Mouse (Mus musculus) gastrocnemius, postnatal 25 days (tissue): ENCODE data around the gene Adora1. TPM values are rescaled to one million over a fixed set of nuclear protein-coding genes. Genes with fewer than 3 reads are reported as not detected.
"Not testable (repeated sequence)": the region's sequence is repeated elsewhere in the genome, so short reads cannot be mapped to it uniquely, and the experiment has no call there.

Source experiments
- DNase-seq: peaks from one replicate; pipeline ENCODE4 v3.0.0; 2022
- long read RNA-seq, 2 experiments: library from polyadenylated mRNA; stranded (forward); transcript quantifications; one replicate each; pipeline ENCODE4 v2.0.0; 2021
- total RNA-seq, 2 experiments: library from RNA; stranded (reverse); gene quantifications; 1 replicate in 1 of 2; 2 replicates in 1 of 2; pipeline ENCODE4 v1.2.3; 2021

Adora1 gene
- 1 to 10 TPM in 1 of 2 experiments, under 1 TPM in 1; 0.49 to 2.7 TPM for total RNA-seq
- long read RNA-seq, experiment 1, partial matches to known transcripts: 0 of 1 reads
- long read RNA-seq, experiment 1, other reads (novel, unspliced or antisense): 1 of 1 reads
- long read RNA-seq, experiment 2, partial matches to known transcripts: 0 of 2 reads
- long read RNA-seq, experiment 2, other reads (novel, unspliced or antisense): 2 of 2 reads

DNA sequence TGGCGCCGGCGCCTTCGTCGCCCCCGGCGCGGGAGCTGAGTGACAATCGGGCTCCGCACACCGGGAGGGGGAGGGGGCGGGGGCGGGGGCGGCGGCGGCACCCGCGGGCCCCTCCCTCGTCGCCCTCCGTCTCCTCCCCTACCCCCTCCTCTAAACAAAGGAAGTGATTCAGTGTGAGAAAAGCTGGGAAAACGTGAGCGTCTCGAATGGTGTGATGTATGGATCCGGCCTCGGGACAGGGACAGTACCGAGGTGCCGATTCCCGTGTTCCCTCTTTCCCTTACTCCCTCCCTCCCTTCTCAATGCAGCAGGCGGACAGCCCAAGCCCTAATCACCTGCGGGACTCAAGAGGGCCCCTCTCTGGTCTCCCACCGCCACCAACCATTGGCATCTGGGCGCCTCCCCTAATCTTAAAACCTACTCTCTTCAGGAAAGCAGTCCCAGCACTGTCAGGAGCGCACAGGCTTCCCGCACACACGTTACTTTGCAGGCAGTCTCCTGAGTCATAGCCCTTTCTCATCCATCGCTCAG is at the start of gene Adora1:
Gene Adora1 (minus strand): TSS at position 41 of the 531 bp plus-strand sequence.
- no peak for DNase-seq

DNA sequence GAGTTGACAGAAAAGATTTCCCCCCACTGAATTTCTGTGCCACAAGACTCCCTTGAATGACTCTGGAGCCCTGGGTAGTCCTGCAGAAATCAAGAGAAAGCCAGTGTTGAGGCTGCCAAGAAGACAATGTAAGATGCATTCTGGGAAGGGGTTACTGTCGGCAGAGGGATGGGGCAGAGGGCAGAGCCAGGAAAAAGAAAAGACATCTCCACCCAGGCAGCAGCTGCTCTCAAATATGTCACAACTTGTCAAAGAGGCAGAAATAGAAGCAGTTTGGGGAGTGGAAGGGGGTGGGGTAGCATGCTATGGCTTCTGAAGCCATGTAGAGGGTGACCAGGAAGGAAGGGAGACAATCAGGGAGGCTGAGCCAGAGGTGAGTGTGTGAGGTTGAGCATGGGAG is 47.9 kb upstream of the Adora1 start:
- DNase-seq: no peak

DNA sequence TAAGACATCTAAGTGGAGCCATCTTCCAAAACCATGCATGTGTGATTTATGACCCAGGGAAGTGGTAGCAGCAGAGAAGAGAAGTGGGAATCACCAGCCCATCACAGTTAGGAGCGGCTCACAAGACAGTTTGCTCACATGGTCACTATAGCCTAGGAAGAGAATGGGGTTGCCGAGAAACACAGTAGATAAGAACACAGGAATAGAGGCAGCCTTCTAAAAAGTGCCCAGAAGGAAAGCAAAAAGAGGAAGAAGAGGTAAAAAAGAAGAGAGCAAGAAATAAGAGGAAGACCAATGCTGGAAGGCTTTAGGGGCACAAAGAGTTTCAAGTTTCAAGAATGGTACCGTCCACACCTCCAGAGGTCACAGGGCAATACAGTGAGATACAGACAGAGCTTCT is 47.1 kb upstream of the Adora1 start:
- DNase-seq: no peak

DNA sequence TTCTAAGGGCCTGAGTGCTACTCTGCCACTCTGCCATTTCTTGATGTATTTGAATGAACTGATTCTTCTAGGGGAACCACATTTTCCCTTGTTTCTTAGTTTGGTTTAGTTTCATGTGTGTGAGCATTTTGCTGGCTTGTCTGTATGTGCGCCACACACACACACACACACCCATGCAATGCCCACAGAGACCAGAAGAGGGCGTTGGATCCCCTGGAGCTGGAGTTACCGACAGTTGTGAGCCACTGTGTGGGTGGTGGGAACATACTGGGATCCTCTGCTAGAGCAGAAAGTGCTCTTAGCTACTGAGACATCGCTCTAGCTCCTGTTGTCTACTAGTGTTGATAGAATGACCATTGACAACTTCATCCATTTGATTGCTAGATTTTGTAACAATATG is 46.3 kb upstream of the Adora1 start:
- DNase-seq: no peak

DNA sequence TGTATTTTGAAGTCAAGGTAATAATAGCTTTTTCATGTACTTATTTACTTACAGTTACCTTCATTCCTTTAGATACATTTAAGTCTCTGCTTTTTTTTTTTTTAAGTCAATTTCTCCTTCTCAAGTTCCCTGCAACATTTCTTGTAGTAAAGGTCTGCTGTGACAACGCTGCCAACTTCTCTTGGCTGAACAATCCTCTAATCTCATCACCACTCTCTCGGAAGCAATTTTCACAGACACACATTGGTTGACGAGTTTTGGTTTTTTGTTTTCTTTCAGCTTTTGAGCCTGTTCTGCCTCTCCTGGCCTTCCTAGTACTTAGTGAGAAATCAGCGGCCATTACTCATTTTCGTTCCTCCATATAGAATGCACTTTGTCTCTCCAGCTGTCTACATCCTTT is 44.9 kb upstream of the Adora1 start:
- no peak for DNase-seq

DNA sequence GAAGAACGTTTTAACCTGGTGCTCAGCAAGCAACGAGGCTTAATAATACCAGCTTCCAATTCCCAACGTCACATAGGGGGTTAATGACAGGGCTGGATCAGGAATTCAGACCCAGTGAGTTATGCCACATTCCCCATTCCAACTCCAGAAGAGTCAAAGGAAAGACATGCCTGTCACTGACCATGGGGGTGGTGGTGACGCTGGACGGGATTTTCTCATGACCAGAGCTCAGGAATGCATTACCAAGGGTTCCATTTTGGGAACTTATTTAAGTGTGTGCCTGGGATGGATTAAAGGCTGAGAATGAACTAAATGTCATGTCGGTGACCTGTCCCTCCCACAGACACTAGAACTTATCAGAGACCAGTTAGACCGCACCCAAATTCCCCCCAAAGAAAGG is 41.6 kb upstream of the Adora1 start:
- no peak for DNase-seq

DNA sequence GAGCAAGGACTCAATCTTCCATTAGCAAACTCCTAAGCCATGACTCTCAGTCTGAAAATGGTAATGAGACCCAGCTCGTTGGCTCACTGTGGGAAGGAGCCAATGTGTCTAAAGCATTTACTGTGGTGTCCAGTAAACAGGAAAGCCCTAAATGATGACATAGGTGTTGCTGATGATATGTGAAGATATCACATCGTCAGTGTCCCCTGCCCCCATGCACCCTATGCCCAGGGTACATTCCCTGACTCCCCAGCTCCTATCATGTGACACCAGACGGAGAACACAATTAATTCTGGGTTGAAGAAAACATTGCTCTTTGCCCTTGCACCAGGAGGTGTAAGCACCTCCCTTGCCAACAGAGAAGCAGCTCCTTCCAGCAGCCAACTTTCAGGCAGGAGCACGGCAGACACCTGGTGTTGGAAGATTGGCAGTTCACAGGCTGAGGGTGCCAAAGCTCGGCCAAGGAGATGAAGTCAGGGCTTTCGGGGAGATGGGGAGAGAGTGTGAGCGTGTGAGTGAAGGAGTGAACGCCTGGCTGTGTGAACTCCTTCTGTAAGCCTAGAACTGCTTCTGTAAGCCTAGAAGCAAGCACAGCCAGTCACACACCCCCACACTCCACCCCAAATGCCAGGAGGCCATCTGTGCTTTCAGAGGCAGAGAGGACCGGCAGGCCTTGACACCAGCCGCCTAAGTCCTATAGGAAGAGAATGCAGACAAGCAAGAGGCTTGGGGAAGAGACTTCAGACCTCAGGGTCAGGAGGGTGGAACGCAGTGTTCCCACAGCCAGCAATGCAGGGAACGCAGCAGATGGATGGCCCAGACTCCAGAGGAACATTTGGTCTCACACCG is 40.6 kb upstream of the Adora1 start:
- peak; percentile 68 for DNase-seq

DNA sequence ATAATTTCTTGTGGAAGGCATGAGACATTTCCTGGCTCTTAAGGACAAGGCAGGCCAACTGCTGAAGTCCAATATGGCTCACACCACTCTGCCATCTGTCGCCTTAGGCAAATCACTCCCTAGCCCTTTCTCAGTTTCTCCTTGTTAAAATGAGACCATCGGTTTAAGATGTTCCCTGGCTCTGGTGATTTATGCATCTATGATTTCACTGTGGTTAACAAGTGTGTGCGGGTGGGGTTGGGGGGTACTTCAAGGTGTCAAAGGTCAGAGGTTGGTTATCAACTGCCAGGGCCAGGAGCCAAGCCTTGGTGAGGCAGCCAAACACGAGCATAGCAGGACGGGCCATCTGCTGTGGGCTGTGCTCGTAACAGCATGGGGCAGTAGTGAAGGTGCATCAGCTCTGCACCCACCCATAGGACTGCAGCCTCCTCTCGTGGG is 39.3 kb upstream of the Adora1 start:
- peak; percentile 59 for DNase-seq

DNA sequence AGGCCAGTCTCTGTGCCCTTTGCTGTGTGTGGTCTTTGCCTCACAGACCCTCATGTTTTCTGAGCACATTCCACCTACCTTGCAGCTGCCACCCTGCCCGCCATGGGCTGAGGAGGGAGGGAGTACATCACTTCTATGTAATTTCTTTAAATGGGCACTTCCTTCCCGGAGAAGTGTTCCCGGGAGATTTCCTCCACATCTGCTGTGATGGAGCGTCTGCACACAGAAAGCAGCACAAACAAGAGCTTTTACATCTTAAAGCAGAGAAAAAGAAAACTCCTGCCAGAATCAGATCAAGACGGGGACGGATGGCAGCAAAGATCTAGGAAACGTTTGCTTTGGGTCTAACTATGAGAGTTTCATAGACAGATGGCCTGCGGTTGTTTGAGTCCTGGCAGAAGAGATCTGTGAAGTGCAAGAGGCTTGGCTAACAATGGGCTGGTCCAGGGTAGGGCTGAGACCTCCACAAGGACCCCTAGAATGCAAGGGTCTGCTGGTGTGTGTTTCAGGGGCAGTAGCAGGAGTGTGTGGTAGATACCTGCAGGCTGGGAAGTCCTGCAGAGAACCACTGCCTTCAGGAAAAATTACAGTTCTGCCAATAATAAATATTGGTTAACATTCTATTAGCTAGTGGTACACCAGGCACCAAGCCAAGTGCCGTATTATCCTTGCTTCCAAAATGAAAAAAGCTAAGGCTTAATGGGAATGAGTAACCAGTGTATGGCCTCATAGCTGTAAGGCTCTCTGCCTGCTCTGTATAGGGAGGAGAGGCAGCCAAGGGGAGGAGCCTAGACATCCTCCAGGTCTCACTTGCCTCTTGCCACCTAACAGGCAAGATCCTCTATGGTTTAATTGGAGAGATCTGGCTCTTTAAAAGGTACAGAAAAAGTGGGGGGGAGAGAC is 38.5 kb upstream of the Adora1 start:
- DNase-seq: no peak

DNA sequence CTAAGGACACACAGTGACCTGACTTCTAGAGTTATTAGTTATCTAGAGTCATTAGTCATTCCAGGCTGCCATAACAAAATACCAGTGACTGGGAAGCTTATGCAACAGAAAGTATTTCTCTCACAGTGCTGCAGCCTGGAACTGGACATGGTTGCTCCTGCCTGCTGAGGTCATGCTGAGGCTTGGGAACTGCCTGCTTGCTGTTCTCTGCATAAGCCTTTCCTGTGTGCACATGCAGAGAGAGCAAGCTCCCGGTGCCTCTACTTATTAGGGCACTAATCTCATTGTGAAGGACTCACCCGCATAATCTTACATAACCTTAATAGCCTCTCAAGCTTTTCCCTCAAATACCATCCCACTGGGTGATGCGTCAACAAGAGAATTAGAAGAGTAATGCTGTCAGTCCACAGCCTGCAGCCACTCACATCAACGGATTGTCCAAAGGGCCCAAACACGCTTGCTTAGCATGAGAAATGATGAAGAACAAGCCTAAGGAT is 37.6 kb upstream of the Adora1 start:
- DNase-seq: no peak

DNA sequence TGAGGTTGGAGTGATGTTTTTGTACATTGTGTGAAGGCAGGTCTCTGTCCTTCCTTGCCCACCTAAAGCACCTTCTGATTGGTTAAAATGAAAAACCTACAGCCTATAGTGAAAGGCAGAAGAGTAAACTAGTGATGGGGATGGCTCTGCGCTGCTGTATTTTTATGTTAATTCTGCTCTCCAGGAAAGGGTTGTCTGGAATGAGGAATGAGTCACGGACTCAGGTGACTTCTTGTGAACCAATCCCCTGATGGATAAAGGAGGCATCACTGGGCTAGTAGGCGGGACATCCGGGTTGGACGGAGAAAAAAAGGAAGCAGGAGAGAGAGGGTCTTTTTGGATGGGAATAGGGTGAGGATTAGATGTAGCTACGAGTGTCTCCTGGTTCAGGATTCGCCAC is 34.8 kb upstream of the Adora1 start:
- no peak for DNase-seq

DNA sequence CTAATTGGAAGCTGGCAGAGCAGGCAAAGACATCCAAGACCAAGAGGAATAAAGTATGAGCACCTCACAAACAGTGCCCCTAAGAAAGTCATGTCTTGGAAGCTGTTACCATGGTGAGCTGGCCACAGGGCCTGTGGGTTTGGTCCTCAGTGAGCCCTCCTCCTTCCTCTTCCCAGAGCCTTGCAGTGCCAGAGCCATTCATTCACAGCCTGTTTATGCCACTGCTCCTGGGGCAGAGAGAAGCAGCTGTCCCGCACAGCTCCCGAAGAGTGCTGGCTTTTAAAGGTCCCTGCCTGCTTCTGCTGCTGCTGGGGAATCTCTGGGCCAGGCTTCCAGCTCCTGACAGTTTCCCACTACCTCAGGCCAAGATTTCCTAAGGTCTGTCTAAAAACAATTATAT is 30.6 kb upstream of the Adora1 start:
- DNase-seq: no peak

DNA sequence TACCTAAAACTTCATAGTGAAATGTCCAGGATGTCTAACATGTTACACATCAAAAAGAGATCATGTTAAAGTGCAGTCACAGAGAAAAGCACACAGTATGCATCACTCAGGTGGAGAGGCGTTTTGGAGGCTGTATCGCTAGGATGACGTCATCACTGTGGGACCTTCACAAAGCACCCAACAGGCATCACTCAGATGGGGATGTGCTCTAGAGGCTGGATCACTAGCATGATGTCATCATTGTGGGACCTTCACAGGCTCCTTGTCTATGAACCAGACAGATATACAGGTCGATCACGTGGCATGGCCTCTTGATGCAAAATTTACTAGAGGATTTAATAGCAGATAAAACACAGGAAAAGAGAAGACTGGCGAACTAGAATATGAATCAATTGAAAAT is 29.1 kb upstream of the Adora1 start:
- no peak for DNase-seq

DNA sequence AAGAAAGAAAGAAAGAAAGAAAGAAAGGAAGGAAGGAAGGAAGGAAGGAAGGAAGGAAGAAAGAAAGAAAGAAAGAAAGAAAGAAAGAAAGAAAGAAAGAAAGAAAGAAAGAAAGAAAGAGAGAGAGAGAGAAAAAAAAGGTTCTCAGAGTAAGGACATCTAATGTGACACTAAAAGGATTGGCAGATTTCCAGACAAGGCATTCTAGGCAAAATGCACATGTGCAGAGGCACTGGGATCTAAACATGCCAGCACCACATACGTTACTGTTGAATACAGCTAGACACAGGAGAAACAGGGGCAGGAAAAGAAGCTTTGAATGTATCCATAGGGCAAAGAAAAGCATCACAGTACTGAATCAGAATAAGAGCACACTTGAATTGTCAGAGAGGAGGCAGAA is 14.4 kb upstream of the Adora1 start:
- not testable (repeated sequence) for DNase-seq

DNA sequence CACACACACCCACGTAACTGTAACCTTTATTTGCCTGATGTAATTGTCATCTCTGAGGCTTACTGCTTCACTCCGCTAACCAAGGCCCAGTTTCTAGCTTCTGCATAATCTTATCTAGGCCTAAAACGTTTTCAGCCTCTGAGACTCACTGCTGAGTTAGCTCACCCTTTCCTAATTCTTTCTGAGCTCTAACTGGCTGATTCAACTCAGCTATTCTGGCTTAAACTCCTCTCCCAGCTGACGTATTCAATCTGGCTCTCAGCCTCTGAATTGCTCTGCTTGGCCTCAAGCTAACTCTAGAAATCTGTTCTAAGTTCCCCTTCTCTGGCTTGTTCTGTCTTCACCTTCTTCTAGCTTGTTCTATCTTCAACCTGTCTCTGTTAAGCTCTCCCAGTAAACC is 11.4 kb upstream of the Adora1 start:
- DNase-seq: no peak

DNA sequence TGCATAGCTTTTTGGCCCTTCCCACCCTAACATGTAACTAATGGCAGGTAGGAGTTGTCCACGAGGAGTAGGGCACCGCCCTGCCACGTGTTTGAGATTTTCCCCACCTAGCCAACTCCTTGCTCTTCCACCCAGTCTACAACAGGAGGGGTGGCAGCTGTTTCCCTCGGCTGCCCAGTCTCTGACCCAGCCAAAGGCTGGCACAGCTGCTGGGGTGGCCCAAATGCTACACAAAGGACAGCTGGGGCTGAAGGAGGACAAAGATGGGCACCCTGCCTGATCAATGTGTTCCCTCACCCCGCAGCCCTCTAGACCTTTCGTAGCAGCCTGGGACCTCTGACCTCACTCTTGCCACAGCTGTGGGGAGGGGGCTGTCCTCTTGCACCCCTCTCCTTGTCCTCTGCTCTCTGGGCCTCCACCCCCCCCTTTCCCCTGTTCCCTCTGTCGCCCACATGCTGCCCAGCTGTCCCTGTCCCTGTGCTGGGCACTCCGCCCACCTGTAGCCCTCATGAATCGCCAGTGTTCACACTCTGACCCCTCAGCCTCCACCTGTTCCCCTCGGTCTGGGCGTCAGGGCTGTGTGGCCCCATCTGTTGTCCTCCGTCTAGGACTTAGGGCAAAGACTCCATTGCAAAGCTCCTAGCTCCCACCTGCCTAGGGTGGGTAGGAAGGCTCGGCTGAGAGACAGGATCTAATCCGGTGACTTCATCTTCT is 9.9 kb upstream of the Adora1 start:
- DNase-seq: peak; percentile 33

DNA sequence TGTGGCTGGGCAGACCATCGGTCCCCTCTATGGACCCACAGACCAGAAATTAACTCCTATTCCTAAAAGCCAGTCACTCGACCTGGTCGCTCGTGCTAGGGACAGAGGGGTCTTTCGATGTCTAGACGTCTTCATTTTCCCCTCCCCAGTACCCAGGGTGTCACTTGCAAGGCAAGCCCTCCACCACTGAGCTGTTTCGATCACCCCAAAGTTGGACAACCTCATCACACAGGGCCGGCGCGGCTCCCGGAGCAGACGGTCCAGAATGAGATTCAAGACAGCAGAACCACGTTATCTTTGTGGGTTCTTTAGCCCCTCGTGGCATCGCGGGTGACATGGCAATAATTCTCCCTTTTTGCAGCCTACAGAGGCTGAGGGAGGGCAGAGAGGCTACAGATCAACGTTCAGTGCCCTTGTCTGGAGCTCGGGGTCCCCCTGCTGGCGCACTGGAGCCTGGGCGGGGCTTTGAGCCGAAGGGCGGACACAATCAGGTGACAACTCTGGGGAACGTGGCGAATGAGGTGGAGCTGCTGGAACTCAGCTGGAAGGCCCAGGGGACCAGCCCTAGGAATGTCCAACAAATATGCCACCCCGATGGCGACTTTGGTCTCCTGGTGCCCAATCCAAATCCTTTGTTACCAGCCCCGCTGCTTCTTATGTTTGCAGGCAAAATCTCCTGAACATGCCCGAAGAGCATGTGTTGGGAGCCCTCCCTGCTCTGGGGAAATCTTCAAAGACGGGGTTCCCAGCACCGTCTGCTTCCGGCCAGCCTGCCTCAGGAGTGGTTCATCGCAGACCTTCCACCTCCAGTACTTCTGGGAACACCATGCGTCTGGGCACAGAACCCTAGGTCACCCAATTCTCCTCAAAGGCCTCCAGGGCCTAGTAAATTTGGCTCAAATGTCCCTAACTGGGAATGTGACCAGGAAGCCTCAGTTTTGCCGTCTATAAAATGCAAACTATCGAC is 9.0 kb upstream of the Adora1 start:
- DNase-seq: peak; percentile 79

DNA sequence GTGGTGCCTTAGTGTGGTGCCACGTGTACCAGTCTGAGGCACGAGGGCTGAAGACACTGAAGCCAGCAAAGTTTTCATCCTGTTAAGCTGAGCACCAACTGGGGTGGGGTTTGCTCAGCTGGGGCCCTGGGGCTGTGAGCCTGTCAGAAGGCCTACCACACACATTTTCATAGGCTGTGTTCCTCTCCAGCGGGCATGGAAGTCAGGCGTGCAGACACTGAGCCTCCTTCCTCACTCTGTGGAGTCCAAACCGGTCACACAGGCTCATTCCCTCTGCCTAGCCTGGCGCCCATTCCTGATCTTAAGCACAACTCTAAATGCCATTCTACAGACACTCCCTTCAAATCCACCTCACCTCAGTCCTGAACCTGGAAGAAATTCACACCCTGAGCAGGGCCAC is 8.3 kb upstream of the Adora1 start:
- no peak for DNase-seq

DNA sequence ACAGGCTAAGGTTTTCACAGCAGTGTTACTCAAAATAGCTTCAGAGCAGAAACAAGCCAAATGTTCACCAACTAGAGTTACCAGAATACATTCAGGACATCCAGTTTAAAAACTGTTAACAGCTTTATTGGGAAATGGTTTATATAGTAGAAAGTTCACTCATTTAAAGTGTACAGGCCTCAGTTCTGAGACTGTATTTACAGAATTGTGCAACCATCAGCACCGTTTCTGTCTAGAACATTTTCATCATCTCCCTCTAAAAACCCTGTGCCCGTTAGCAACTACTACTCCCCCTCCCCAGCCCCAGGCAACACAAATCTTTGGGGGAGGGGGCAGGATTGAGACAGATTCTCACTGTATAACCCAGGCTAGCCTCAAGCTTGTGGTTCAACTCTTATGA is 7.1 kb upstream of the Adora1 start:
- no peak for DNase-seq

DNA sequence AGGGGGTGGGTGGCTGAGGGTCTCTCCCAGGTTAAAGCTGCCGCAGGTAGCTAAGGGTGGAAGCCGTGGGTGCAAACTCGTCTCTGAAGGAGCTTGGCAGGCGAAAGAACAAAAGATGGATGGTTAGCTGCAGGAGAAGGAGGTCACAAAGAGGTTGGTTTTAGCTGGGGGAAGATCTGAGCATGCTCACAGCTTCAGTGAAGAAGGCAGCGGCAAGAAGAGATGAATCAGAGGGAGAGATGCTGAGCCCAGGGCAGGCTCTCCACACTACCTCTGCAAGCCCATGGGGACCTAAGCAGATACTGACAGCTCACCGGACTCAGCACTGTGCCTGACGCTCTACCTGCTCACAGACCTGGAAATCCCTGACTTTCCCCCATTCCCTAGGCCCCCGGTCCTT is 6.1 kb upstream of the Adora1 start:
- DNase-seq: no peak

DNA sequence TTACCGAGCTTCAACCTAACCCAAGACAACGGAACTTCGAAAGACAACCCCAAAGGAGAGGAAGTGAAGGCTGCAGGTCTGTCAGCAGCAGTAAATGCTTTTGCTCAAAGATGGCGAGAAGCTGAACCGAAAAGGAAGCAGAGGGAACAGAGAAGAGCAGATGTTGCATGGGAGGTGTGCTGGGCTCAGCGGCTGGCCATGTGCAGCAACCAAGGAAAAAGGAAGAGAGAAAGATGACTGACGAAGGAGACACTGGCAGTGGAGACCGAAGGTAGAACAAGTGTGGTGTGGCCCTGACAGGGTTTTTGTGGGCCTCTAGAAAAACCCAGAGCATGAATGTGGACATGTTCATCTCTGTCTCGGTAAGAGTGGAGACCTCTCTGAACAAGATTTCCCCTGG is 5.5 kb upstream of the Adora1 start:
- no peak for DNase-seq
